Mouse (Mus musculus) small intestine, adult 2 months (tissue): ENCODE data around the gene Arhgap42.

Source experiments
- CTCF ChIP-seq: fragments of 200-500 bp; IDR thresholded peaks from 2 replicates; pipeline ENCODE4 v1.5.1; 2012; ENCODE audit warnings: low read depth, mild to moderate bottlenecking, control low read depth, inconsistent platforms, low read length, moderate library complexity, mixed read lengths; ENCODE audit not compliant: insufficient replicate concordance, insufficient read length; ENCODE audit errors: extremely low read depth
- POLR2A ChIP-seq: fragments of 200-500 bp; IDR thresholded peaks from 2 replicates; pipeline ENCODE4 v1.6.1; 2012; ENCODE audit warnings: low read depth, mild to moderate bottlenecking, control low read depth, inconsistent platforms, low read length, moderate library complexity

GRCm38 (mm10) chr9:9221185-9221584 lies 17.7 kb downstream of the Arhgap42 start:
- TF ChIP-seq CTCF = no peak
- no peak for TF ChIP-seq POLR2A
